Mouse (Mus musculus): ENCODE results near the gene Srsf5. TPM values are rescaled to one million over a fixed set of nuclear protein-coding genes. Genes with fewer than 3 reads are reported as not detected.

The Srsf5 gene
- 1,037 TPM for polyA plus RNA-seq (2015; fragmentation: Illumina TruSeq; extraction: RNeasy Lipid Tissue Mini Kit (QIAGEN cat#74804); ENCODE audit: insufficient read depth, low replicate concordance)

GRCm38 (mm10) chr12:80945334-80945995 is at the start of gene Srsf5:
Gene Srsf5, plus strand, starts transcription at chr12:80945504.

GRCm38 (mm10) chr12:80968605-80969004 is 23.3 kb downstream of the Srsf5 start, which contains the start of gene Slc10a1:
Gene Slc10a1, minus strand, starts transcription at chr12:80968705.

Other genes starting within 250 kb of the Srsf5 start
- gene Ccdc177, start 184.8 kb upstream of the Srsf5 start, polyA plus RNA-seq (2015; fragmentation: Illumina TruSeq; extraction: RNeasy Lipid Tissue Mini Kit (QIAGEN cat#74804); ENCODE audit: insufficient read depth, low replicate concordance), result not detected
- 62.6 TPM for gene Susd6, start 155.0 kb upstream of the Srsf5 start, polyA plus RNA-seq (2015; fragmentation: Illumina TruSeq; extraction: RNeasy Lipid Tissue Mini Kit (QIAGEN cat#74804); ENCODE audit: insufficient read depth, low replicate concordance)
- gene Slc10a1, start 23.2 kb downstream of the Srsf5 start, polyA plus RNA-seq (2015; fragmentation: Illumina TruSeq; extraction: RNeasy Lipid Tissue Mini Kit (QIAGEN cat#74804); ENCODE audit: insufficient read depth, low replicate concordance), result not detected
- 0.52 TPM for gene Smoc1, start 81.3 kb downstream of the Srsf5 start, polyA plus RNA-seq (2015; fragmentation: Illumina TruSeq; extraction: RNeasy Lipid Tissue Mini Kit (QIAGEN cat#74804); ENCODE audit: insufficient read depth, low replicate concordance)